Mouse (Mus musculus): Measurements from ENCODE around the gene Vmn2r98. TPM values are rescaled to one million over a fixed set of nuclear protein-coding genes. Genes with fewer than 3 reads are reported as not detected.
"Not testable (repeated sequence)": the region's sequence is repeated elsewhere in the genome, so short reads cannot be mapped to it uniquely, and the experiment has no call there.

Gene Vmn2r98
- polyA plus RNA-seq (2015; fragmentation: Nextera tagmentation; extraction: Ambion mirVana), result not detected in 2 replicates

DNA sequence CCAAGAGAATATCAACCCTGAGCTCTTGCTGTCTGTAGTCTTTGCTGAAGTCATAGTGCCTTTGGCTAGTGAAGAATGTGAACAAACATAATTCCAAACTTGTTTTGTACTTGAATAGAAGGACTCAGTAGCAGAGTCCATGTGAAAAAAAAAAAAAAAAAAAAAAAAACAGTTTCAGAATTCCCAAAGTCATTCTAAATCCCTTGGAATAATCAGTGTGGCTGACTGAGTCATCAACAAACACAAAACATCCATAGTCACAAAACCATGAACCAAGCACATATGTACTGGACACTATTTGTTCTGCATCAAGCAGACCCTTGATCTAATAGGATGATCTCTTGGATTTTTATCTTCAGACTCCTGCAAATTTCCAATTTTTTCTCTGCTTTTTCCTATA is at the start of gene Vmn2r98:
Gene Vmn2r98, plus strand, starts transcription at position 301 of the 400 bp plus-strand sequence.
- H3K4me3 ChIP-seq (replicated peaks); H3K4me1 ChIP-seq (replicated peaks); H3K9me3 ChIP-seq; H3K27me3 ChIP-seq (replicated peaks); ATAC-seq; H3K9ac ChIP-seq; H3K36me3 ChIP-seq; H3K27ac ChIP-seq; H3K4me2 ChIP-seq (replicated peaks): not testable (repeated sequence)

DNA sequence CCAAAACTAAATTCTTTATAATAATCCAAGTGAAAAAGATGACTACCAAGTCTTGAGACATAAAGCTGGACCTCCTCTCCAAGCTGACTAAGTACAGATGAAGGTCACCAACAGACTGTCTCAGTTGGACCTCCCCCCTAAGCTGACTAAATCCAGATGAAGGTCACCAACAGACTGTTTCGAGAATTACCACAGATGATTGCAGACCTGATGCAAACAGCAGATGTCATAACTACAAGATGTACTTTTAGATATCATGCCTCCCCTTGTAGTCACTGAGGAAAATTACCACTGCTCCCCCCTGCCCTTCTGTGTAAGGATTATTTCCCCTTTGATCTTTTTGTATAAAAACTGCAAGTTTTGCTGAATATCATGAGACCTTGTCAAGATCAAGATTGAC is 21.8 kb upstream of the Vmn2r98 start:
- H3K4me3 ChIP-seq (replicated peaks); H3K9ac ChIP-seq; H3K9me3 ChIP-seq; ATAC-seq; H3K27ac ChIP-seq; H3K27me3 ChIP-seq (replicated peaks); H3K4me2 ChIP-seq (replicated peaks); H3K36me3 ChIP-seq; H3K4me1 ChIP-seq (replicated peaks): not testable (repeated sequence)
- WGBS, result 74% methylated on average over 1 of the region's 1 CpGs

DNA sequence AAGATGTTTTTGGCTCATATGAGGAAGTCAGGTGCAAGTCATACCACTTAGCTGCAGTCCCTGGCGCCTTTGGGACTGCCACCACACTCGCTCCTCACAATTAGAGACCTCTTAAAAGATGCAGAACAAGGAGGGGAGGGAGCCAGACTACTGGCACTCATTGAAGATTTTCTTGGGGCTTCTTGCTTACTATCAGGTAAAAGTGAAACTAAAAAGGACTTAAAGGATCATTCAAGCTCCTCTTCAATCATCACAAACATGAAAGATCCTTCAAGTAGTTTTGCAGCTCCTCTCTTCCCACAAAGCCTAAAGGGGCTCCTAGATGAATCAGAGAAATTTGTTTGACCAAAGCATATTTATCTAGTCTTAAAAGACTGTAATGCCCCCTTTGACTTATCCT is 21.3 kb upstream of the Vmn2r98 start:
- H3K4me3 ChIP-seq (replicated peaks), result no peak overlapping the region
- WGBS, result 67% methylated on average over 2 of the region's 2 CpGs
- H3K9me3 ChIP-seq, result no peaks in the 10 kb centered on the region
- no peak overlapping the region for H3K27ac ChIP-seq
- ATAC-seq, result no peak
- H3K9ac ChIP-seq, result no peak overlapping the region
- no peaks in the 10 kb centered on the region for H3K4me1 ChIP-seq (replicated peaks)
- no peaks in the 10 kb centered on the region for H3K36me3 ChIP-seq
- no peak overlapping the region for H3K4me2 ChIP-seq (replicated peaks)
- H3K27me3 ChIP-seq (replicated peaks), result no peaks in the 10 kb centered on the region

DNA sequence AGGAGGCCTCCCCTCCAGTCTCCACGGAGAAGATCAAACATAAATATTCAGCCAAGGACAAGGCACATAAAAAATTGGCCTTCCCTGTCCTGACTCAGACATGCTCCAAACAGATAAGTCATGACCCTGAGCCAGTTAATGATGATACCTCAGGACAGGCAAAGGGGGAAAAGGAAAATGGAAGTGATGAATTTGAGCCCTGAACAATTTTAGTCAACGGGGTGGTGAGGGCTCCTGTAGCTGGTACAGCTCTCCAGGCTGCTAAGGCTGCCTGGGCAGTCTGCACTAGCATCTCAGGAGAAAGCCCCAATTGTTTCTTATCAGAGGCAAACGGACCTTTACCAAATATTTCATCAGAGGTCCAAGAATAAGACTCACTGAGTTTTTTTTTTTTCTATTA is 20.5 kb upstream of the Vmn2r98 start:
- ATAC-seq, result no peak

More for the DNA sequence above, 20.5 kb upstream of the Vmn2r98 start:
- Histone ChIP-seq H3K27ac (no peak overlapping the region), H3K27me3 (replicated peaks) (no peaks in the 10 kb centered on the region), H3K4me1 (replicated peaks) (no peaks in the 10 kb centered on the region), H3K9me3 (no peaks in the 10 kb centered on the region), H3K9ac (no peak overlapping the region), H3K4me3 (replicated peaks) (no peak overlapping the region), H3K4me2 (replicated peaks) (no peak overlapping the region), H3K36me3 (no peaks in the 10 kb centered on the region)
- WGBS, result 65% methylated on average over 3 of the region's 3 CpGs

Other genes starting within 250 kb of the Vmn2r98 start
- not detected in 2 replicates for gene Vmn2r97, start 139.2 kb upstream of the Vmn2r98 start, polyA plus RNA-seq (2015; fragmentation: Nextera tagmentation; extraction: Ambion mirVana)

Data from intestine, embryonic 15.5 days (tissue).